Mouse (Mus musculus) kidney, adult 8-10 months (tissue): Measurements from ENCODE around the gene Chil1.

ENCODE experiments used
- DNase-seq, 2 experiments: peaks; one replicate each; pipeline ENCODE4 v3.0.0; 2022

The Chil1 gene

GRCm38 (mm10) chr1:134232778-134233531 is 51.0 kb downstream of the Chil1 start:
- peak; percentile 47 to 63 for DNase-seq

DNA sequence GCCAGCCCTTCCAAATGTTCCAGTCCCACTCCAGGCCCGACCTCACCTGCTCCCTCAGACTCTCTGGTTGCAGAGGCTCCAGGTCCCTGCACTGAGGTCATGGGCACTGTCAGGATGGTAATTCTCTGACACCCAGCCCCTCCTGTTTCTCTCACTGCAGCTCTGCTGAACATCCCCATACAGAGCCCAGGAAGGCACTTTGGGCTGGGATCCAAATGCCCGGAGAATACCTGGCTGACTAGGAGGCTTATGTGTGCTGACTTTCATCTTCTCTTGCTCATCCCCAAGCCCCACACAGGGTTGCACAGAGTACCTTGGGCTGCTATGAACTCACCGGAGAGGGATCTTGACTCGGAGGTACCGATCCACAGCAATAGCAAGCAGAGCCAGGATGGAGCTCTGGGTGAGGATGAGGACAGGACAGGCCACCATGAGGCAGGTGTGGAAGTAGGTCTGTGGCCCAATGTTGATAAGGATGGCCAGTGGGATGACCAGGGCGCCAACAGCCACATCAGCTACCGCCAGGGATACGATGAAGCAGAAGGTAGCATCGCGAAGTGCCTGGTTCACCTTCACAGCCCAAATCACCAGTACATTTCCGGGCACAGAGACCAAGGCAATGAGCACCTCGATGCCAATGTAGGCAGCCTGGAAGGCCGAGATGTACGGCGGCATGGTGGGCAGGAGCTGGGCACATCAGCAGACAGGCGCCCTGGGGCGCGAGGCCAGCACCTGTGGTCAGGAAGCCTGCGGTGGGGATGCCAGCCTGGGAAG is 51.9 kb downstream of the Chil1 start:
- no peak for DNase-seq

GRCm38 (mm10) chr1:134234455-134235390 is 52.7 kb downstream of the Chil1 start:
- DNase-seq, result peak in 1 of 2 experiments; percentile 19

DNA sequence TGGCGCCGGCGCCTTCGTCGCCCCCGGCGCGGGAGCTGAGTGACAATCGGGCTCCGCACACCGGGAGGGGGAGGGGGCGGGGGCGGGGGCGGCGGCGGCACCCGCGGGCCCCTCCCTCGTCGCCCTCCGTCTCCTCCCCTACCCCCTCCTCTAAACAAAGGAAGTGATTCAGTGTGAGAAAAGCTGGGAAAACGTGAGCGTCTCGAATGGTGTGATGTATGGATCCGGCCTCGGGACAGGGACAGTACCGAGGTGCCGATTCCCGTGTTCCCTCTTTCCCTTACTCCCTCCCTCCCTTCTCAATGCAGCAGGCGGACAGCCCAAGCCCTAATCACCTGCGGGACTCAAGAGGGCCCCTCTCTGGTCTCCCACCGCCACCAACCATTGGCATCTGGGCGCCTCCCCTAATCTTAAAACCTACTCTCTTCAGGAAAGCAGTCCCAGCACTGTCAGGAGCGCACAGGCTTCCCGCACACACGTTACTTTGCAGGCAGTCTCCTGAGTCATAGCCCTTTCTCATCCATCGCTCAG is 53.5 kb downstream of the Chil1 start, which contains the start of gene Adora1:
Adora1 (minus strand) TSS at position 41 of the 531 bp plus-strand sequence.
- DNase-seq, result no peak

DNA sequence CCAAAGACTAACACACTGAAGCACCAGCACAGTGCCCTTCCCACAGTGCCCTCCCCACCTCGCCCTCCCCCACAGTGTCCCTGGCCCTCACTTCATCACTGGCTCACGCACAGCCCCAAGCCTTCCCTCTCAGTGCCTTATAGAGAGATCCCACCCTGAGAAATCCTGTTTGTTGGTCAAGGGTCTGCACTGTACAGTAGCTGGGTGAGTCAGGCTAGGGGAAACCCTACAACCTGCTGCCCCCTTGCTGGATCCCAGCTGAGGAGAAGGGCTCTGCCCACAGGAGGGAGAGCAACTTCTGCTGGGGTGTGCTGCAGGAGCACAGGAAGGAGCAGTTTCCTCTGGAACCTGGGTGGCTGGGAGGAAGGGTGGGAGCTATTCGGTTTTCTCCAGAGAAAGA is 54.2 kb downstream of the Chil1 start:
- DNase-seq, result no peak

DNA sequence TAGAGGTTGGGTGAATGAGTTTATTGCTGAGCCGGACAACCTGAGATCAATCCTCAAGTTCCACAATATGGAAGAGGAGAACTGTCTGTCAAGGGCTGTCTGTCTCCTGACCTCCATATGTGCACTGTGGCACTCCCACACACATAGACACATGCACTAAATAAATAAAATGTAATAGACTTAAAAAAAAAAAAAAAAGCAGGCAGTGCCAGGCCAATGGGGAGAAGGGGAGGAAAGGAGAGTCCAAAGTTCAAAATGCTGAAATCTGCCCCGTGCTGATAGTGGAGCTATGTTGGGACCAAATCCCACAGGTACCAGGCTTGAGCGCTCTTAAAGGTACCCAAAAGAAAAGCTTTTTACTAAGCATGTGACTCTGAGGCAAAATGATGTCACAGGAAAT is 55.5 kb downstream of the Chil1 start:
- DNase-seq, result peak in 1 of 2 experiments; percentile 25
